Mouse (Mus musculus) megakaryocyte, embryonic 14.5 days (primary cell): ENCODE measurements around the gene Cers6. TPM values are rescaled to one million over a fixed set of nuclear protein-coding genes. Genes with fewer than 3 reads are reported as not detected.

Experiments used
- H3K27me3 ChIP-seq: replicated peaks from 2 replicates; pipeline ENCODE3; 2012; ENCODE audit warnings: inconsistent platforms
- H3K36me3 ChIP-seq: replicated peaks from 2 replicates; pipeline ENCODE3; 2012; ENCODE audit warnings: low read length, inconsistent platforms, mixed read lengths
- H3K4me1 ChIP-seq: 2 replicates; pipeline ENCODE4 v1.6.1; 2012; ENCODE audit warnings: inconsistent platforms
- H3K4me3 ChIP-seq: replicated peaks from 2 replicates; pipeline ENCODE3; 2012; ENCODE audit warnings: moderate library complexity, mild to moderate bottlenecking, inconsistent platforms
- H3K9me3 ChIP-seq: 2 replicates; pipeline ENCODE4 v1.6.1; 2012; ENCODE audit warnings: inconsistent platforms
- FLI1 ChIP-seq: IDR thresholded peaks from 2 replicates; pipeline ENCODE4 v1.6.1; 2012; ENCODE audit warnings: low read length, inconsistent platforms, mixed read lengths
- GATA1 ChIP-seq: IDR thresholded peaks from 3 replicates; pipeline ENCODE4 v1.6.1; 2012; ENCODE audit warnings: mixed read lengths, low read length, inconsistent platforms, borderline replicate concordance
- polyA plus RNA-seq: library from polyadenylated mRNA; stranded (reverse); fragments of >175 nt; gene quantifications from 2 replicates; pipeline ENCODE4 v1.2.3, GENCODE M21; 2012; ENCODE audit warnings: low replicate concordance; ENCODE audit not compliant: insufficient read depth

Gene Cers6
- polyA plus RNA-seq, 1 experiment = 3.2 TPM

GRCm38 (mm10) chr2:69158907-69159306 is 297.7 kb downstream of the Cers6 start:
- H3K4me3 ChIP-seq = no peak overlapping the region
- H3K4me1 ChIP-seq = peaks cover 19% of the 10 kb centered on the region
- peaks cover 5% of the 10 kb centered on the region for H3K27me3 ChIP-seq
- TF ChIP-seq GATA1 (no peak), FLI1 (no peak)
- H3K9me3 ChIP-seq = no peaks in the 10 kb centered on the region
- H3K36me3 ChIP-seq = no peaks in the 10 kb centered on the region

Other genes starting within 250 kb of the Cers6 start
- not detected in 2 replicates for gene 4932414N04Rik, start 205.0 kb upstream of the Cers6 start, polyA plus RNA-seq